Mouse (Mus musculus) lung, adult 2 months (tissue): Measurements from ENCODE around the gene Celf2.

Experiments
- CTCF ChIP-seq: fragments of 200-500 bp; IDR thresholded peaks from 2 replicates; pipeline ENCODE4 v1.5.1; 2011; ENCODE audit warnings: mild to moderate bottlenecking, low read length, control low read depth; ENCODE audit not compliant: insufficient read depth
- POLR2A ChIP-seq: fragments of 200-500 bp; IDR thresholded peaks from 2 replicates; pipeline ENCODE4 v1.6.1; 2011; ENCODE audit warnings: low read depth, mild to moderate bottlenecking, control low read depth, low read length, borderline replicate concordance; ENCODE audit errors: extremely low read depth

DNA sequence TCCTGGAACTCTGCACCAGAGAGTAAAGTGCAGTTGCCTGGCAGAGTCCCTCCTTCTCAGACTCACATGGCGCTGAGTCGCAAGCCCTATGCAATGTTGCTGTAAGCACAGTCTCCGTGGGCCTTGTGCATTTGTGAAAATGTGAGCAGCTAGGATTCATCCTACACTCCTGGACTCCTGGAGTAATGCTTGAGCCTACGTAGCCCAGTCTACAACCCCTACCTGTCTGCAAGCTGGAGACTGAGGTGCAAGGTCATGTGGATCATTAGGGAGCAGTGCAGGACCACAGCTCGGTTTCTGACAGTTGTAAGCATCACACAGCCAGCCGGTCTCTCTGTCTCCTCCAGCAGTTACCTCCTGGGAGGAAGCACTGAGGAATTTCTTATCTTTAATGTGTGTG lies 1019.3 kb downstream of the Celf2 start:
- TF ChIP-seq CTCF, result no peak
- no peak for TF ChIP-seq POLR2A
